Mouse (Mus musculus) hindbrain, embryonic 14.5 days (tissue): ENCODE results near the gene Sema3b. TPM values are rescaled to one million over a fixed set of nuclear protein-coding genes. Genes with fewer than 3 reads are reported as not detected.

Experiments used
- ATAC-seq: fragments of 200-750 bp; cut with Nextera tagmentation; 2 replicates; pipeline ENCODE4 v1.8.0; 2017; ENCODE audit warnings: moderate number of reproducible peaks, mild to moderate bottlenecking, moderate TSS enrichment, moderate library complexity; ENCODE audit not compliant: low FRiP score
- DNase-seq: peaks from one replicate; pipeline ENCODE4 v3.0.0-alpha.2; 2015; ENCODE audit warnings: low spot score
- H3K27ac ChIP-seq: fragments of 300-500 bp; sonication (generic); 2 replicates; pipeline ENCODE4 v1.5.1; 2014; ENCODE audit warnings: mild to moderate bottlenecking, moderate library complexity
- H3K27me3 ChIP-seq: fragments of 300-500 bp; sonication (generic); 2 replicates; pipeline ENCODE4 v1.6.1; 2014; ENCODE audit warnings: mild to moderate bottlenecking, low read length, mixed read lengths; ENCODE audit not compliant: control insufficient read depth, insufficient read depth
- H3K36me3 ChIP-seq: fragments of 300-500 bp; sonication (generic); replicated peaks from 2 replicates; pipeline ENCODE4 v1.6.1; 2014; ENCODE audit not compliant: control insufficient read depth, insufficient read depth
- H3K4me1 ChIP-seq: fragments of 300-500 bp; sonication (generic); replicated peaks from 2 replicates; pipeline ENCODE4 v1.6.1; 2014; ENCODE audit warnings: antibody characterized with exemption, low read length, mixed read lengths; ENCODE audit not compliant: control insufficient read depth, insufficient read depth
- H3K4me2 ChIP-seq: fragments of 300-500 bp; sonication (generic); replicated peaks from 2 replicates; pipeline ENCODE4 v1.6.1; 2014; ENCODE audit warnings: mild to moderate bottlenecking, moderate library complexity
- H3K4me3 ChIP-seq: fragments of 300-500 bp; sonication (generic); replicated peaks from 2 replicates; pipeline ENCODE4 v1.5.1; 2014; ENCODE audit warnings: mild to moderate bottlenecking, low read length
- H3K9ac ChIP-seq: fragments of 300-500 bp; sonication (generic); 2 replicates; pipeline ENCODE4 v1.6.1; 2014
- H3K9me3 ChIP-seq: fragments of 300-500 bp; sonication (generic); 2 replicates; pipeline ENCODE4 v1.6.1; 2016; ENCODE audit warnings: low read length; ENCODE audit not compliant: control insufficient read depth
- WGBS: fragments of 180-500 bp; shearing (Covaris S2); extraction: QIAGEN DNeasy Blood & Tissue Kit; methylation state at CpG from one replicate; pipeline ENCODE4 v1.1.7; 2014; 5-methylcytosine and 5-hydroxymethylcytosine counted together
- polyA plus RNA-seq: library from polyadenylated mRNA; unstranded; fragments of >200 nt; fragmentation: Nextera tagmentation; extraction: Ambion mirVana; gene quantifications from 2 replicates; pipeline ENCODE4 v1.2.1, GENCODE M21; 2014

The Sema3b gene
- polyA plus RNA-seq, 1 experiment from 2014 or later, result 4.5 TPM

GRCm38 (mm10) chr9:107551117-107551889 lies 57.7 kb downstream of the Sema3b start, which contains the start of gene Rassf1:
Rassf1 (plus strand) TSS chr9:107551555.
- no peaks in the 10 kb centered on the region for H3K9me3 ChIP-seq
- WGBS, result 2% methylated on average over 63 of the region's 63 CpGs
- peak within 1 kb of the TSS; percentile 59 for H3K9ac ChIP-seq
- peak within 1 kb of the TSS; percentile 59 for H3K4me2 ChIP-seq
- H3K27ac ChIP-seq, result no peak within 1 kb of the TSS
- H3K4me3 ChIP-seq, result peak within 1 kb of the TSS; percentile 33
- DNase-seq (no peak), ATAC-seq (no peak)
- H3K27me3 ChIP-seq, result peaks cover 45% of the 10 kb centered on the region
- peaks cover 44% of the 10 kb centered on the region for H3K4me1 ChIP-seq
- no peaks in the 10 kb centered on the region for H3K36me3 ChIP-seq

- Histone ChIP-seq H3K27me3 (peaks cover 45% of the 10 kb centered on the region), H3K4me3 (0 out of 2 replicates have a peak overlapping the region, but pooled peaks have one; percentile 33), H3K4me2 (peak overlapping the region; percentile 59), H3K27ac (no peak overlapping the region), H3K36me3 (no peaks in the 10 kb centered on the region), H3K4me1 (peaks cover 38% of the 10 kb centered on the region), H3K9ac (peak overlapping the region; percentile 59; the same call in 1 of the 2 replicates), H3K9me3 (no peaks in the 10 kb centered on the region)
- ATAC-seq (no peak), DNase-seq (no peak)
- 23% methylated on average over 23 of the region's 23 CpGs for WGBS
Measured at GRCm38 (mm10) chr9:107550491-107551116, 58.4 kb downstream of the Sema3b start.

GRCm38 (mm10) chr9:107549297-107550074 lies 59.5 kb downstream of the Sema3b start:
- H3K27me3 ChIP-seq, result peaks cover 45% of the 10 kb centered on the region

GRCm38 (mm10) chr9:107548820-107549219 lies 60.2 kb downstream of the Sema3b start:
- Histone ChIP-seq H3K9me3 (no peaks in the 10 kb centered on the region), H3K4me1 (peaks cover 30% of the 10 kb centered on the region), H3K4me2 (no peak overlapping the region), H3K9ac (no peak overlapping the region), H3K27ac (no peak overlapping the region), H3K4me3 (no peak overlapping the region), H3K36me3 (peaks cover 15% of the 10 kb centered on the region), H3K27me3 (peaks cover 45% of the 10 kb centered on the region)
- WGBS, result 90% methylated on average over 10 of the region's 10 CpGs
- DNase-seq (no peak), ATAC-seq (no peak)

More at GRCm38 (mm10) chr9:107549297-107550074, 59.5 kb downstream of the Sema3b start:
- ATAC-seq (no peak), DNase-seq (no peak)
- Histone ChIP-seq H3K9ac (no peak overlapping the region), H3K4me3 (no peak overlapping the region), H3K4me2 (no peak overlapping the region), H3K27ac (no peak overlapping the region), H3K36me3 (peaks cover 9% of the 10 kb centered on the region), H3K4me1 (peaks cover 32% of the 10 kb centered on the region), H3K9me3 (no peaks in the 10 kb centered on the region)
- 87% methylated on average over 20 of the region's 20 CpGs for WGBS

- Histone ChIP-seq H3K36me3 (peaks cover 15% of the 10 kb centered on the region), H3K27ac (no peak overlapping the region), H3K27me3 (peaks cover 43% of the 10 kb centered on the region), H3K4me2 (no peak overlapping the region), H3K9me3 (no peaks in the 10 kb centered on the region), H3K4me3 (no peak overlapping the region), H3K9ac (no peak overlapping the region), H3K4me1 (peaks cover 24% of the 10 kb centered on the region)
- ATAC-seq, result no peak
- WGBS, result 81% methylated on average over 5 of the region's 5 CpGs
- DNase-seq, result no peak
Measured at GRCm38 (mm10) chr9:107547957-107548356, 61.1 kb downstream of the Sema3b start.

Other genes with a start within 250 kb of the Sema3b start
- gene Cacna2d2, start 209.6 kb downstream of the Sema3b start, polyA plus RNA-seq, result 6.8 and 7.7 TPM in 2 replicates
- gene Tmem115, start 75.3 kb downstream of the Sema3b start, polyA plus RNA-seq, result 47.1 and 51.7 TPM in 2 replicates
- 44.9 and 49.3 TPM in 2 replicates for gene Cyb561d2, start 67.0 kb downstream of the Sema3b start, polyA plus RNA-seq
- 65.8 and 71.4 TPM in 2 replicates for gene Nprl2, start 67.0 kb downstream of the Sema3b start, polyA plus RNA-seq
- 3.3 TPM in 2 replicates for gene Zmynd10, start 61.9 kb downstream of the Sema3b start, polyA plus RNA-seq
- 32.6 and 33.5 TPM in 2 replicates for gene Rassf1, start 57.7 kb downstream of the Sema3b start, polyA plus RNA-seq
- gene Tusc2, start 46.0 kb downstream of the Sema3b start, polyA plus RNA-seq, result 115 and 130 TPM in 2 replicates
- gene Hyal2, start 41.3 kb downstream of the Sema3b start, polyA plus RNA-seq, result 71.7 and 76.6 TPM in 2 replicates
- gene Hyal1, start 32.3 kb downstream of the Sema3b start, polyA plus RNA-seq, result 3.1 and 4.9 TPM in 2 replicates
- 14.4 and 16.4 TPM in 2 replicates for gene Naa80, start 30.3 kb downstream of the Sema3b start, polyA plus RNA-seq
- 0.96 and 1.2 TPM in 2 replicates for gene Hyal3, start 28.4 kb downstream of the Sema3b start, polyA plus RNA-seq
- gene Ifrd2, start 21.6 kb downstream of the Sema3b start, polyA plus RNA-seq, result 11.2 and 16.5 TPM in 2 replicates
- 282 and 291 TPM in 2 replicates for gene Gnai2, start 26.1 kb upstream of the Sema3b start, polyA plus RNA-seq
- 48.3 and 48.5 TPM in 2 replicates for gene Slc38a3, start 60.3 kb upstream of the Sema3b start, polyA plus RNA-seq
- 1.3 TPM in 2 replicates for gene Gnat1, start 70.5 kb upstream of the Sema3b start, polyA plus RNA-seq
- gene Sema3f, start 101.2 kb upstream of the Sema3b start, polyA plus RNA-seq, result 17.5 and 17.7 TPM in 2 replicates
- 199 and 205 TPM in 2 replicates for gene Rbm5, start 161.8 kb upstream of the Sema3b start, polyA plus RNA-seq